Mouse (Mus musculus) embryonic fibroblast, embryonic 13.5 days (primary cell): ENCODE results near the gene Cep89. TPM values are rescaled to one million over a fixed set of nuclear protein-coding genes. Genes with fewer than 3 reads are reported as not detected.

Experiments
- H3K27ac ChIP-seq: 2 replicates; pipeline ENCODE4 v1.5.1; 2012; ENCODE audit warnings: low read length, control low read depth, inconsistent platforms; ENCODE audit not compliant: insufficient read depth
- H3K4me1 ChIP-seq: 2 replicates; pipeline ENCODE4 v1.6.1; 2011; ENCODE audit warnings: low read length; ENCODE audit not compliant: control insufficient read depth, insufficient read depth
- H3K4me3 ChIP-seq: 2 replicates; pipeline ENCODE4 v1.5.1; 2011; ENCODE audit warnings: mild to moderate bottlenecking, control low read depth, low read length; ENCODE audit not compliant: insufficient read depth
- CTCF ChIP-seq: IDR thresholded peaks from 2 replicates; pipeline ENCODE4 v1.5.1; 2011; ENCODE audit warnings: mild to moderate bottlenecking, control low read depth, low read length, moderate library complexity, borderline replicate concordance; ENCODE audit not compliant: insufficient read depth
- POLR2A ChIP-seq: IDR thresholded peaks from 2 replicates; pipeline ENCODE4 v1.6.1; 2011; ENCODE audit warnings: low read depth, mild to moderate bottlenecking, control low read depth, low read length, moderate library complexity
- polyA plus RNA-seq: library from polyadenylated mRNA; stranded (reverse); fragments of >200 nt; gene quantifications from 2 replicates; pipeline ENCODE4 v1.2.4, GENCODE M21; 2011; ENCODE audit warnings: low read depth; ENCODE audit not compliant: missing spikeins, insufficient read length

The Cep89 gene
- polyA plus RNA-seq, 1 experiment = 22.9 TPM

DNA sequence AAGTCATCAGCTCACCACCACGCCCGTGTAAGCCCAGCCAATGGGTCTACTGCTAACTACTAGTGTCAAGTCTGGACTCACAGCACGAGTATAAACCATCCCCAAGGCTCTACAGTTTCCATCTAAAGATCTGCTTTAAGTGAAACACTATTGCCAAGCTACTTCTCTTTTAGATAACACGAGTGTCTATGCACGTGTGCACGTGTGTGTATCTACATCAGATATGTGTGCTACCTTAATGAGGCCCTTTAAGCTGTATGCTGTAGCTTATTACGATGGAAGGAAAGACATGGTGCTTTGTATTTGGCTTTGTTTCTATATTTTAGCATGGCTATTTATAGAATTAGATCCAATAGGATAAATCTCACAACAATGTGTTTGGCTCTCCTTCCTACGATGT, 89.7 kb downstream of the Cep89 start:
- Histone ChIP-seq H3K27ac (no peak overlapping the region), H3K4me1 (no peaks in the 10 kb centered on the region), H3K4me3 (no peak overlapping the region)
- TF ChIP-seq POLR2A (no peak), CTCF (no peak)

Other genes with a start within 250 kb of the Cep89 start
- not detected in 2 replicates for gene Slc7a10, start 210.7 kb upstream of the Cep89 start, polyA plus RNA-seq
- 3.8 and 6.4 TPM in 2 replicates for gene Lrp3, start 181.5 kb upstream of the Cep89 start, polyA plus RNA-seq
- gene Gpatch1, start 78.6 kb upstream of the Cep89 start, polyA plus RNA-seq = 7.6 and 9.8 TPM in 2 replicates
- 0.32 and 0.39 TPM in 2 replicates for gene Rhpn2, start 62.9 kb upstream of the Cep89 start, polyA plus RNA-seq
- 6.8 and 6.9 TPM in 2 replicates for gene Faap24, start 199 bp upstream of the Cep89 start, polyA plus RNA-seq
- not detected in 2 replicates for gene Slc7a9, start 51.8 kb downstream of the Cep89 start, polyA plus RNA-seq
- gene Tdrd12, start 140.7 kb downstream of the Cep89 start, polyA plus RNA-seq = not detected in 2 replicates
- gene Nudt19, start 159.3 kb downstream of the Cep89 start, polyA plus RNA-seq = 35.6 and 53.6 TPM in 2 replicates
- gene Rgs9bp, start 188.5 kb downstream of the Cep89 start, polyA plus RNA-seq = 0.20 and 0.33 TPM in 2 replicates
- 51.0 and 65.3 TPM in 2 replicates for gene Ankrd27, start 189.2 kb downstream of the Cep89 start, polyA plus RNA-seq